Mouse (Mus musculus) embryonic facial prominence, embryonic 11.5 days (tissue): ENCODE results near the gene Tmem266. TPM values are rescaled to one million over a fixed set of nuclear protein-coding genes. Genes with fewer than 3 reads are reported as not detected.

Source experiments
- ATAC-seq: fragments of 200-750 bp; cut with Nextera tagmentation; replicated peaks from 2 replicates; pipeline ENCODE4 v1.8.0; 2017; ENCODE audit warnings: low read depth; ENCODE audit not compliant: insufficient number of reproducible peaks, low FRiP score, low TSS enrichment
- DNase-seq: peaks from one replicate; pipeline ENCODE4 v3.0.0-alpha.2; 2015; ENCODE audit warnings: low spot score
- H3K27ac ChIP-seq: fragments of 300-500 bp; sonication (generic); replicated peaks from 2 replicates; pipeline ENCODE4 v1.5.1; 2014; ENCODE audit warnings: mild to moderate bottlenecking, low read depth, low read length, control low read depth
- H3K27me3 ChIP-seq: fragments of 300-500 bp; sonication (generic); 2 replicates; pipeline ENCODE4 v1.6.1; 2014; ENCODE audit warnings: mild to moderate bottlenecking, low read length, moderate library complexity, mixed read lengths; ENCODE audit not compliant: control insufficient read depth, insufficient read depth
- H3K36me3 ChIP-seq: fragments of 300-500 bp; sonication (generic); replicated peaks from 2 replicates; pipeline ENCODE4 v1.6.1; 2014; ENCODE audit warnings: low read depth, mild to moderate bottlenecking, low read length, moderate library complexity, mixed read lengths; ENCODE audit not compliant: control insufficient read depth, insufficient read depth
- H3K4me1 ChIP-seq: fragments of 300-500 bp; sonication (generic); 2 replicates; pipeline ENCODE4 v1.6.1; 2014; ENCODE audit warnings: low read length, mixed read lengths; ENCODE audit not compliant: control insufficient read depth, insufficient read depth
- H3K4me2 ChIP-seq: fragments of 300-500 bp; sonication (generic); 2 replicates; pipeline ENCODE4 v1.6.1; 2014; ENCODE audit warnings: low read depth, mild to moderate bottlenecking, control low read depth, low read length, moderate library complexity
- H3K4me3 ChIP-seq: fragments of 300-500 bp; sonication (generic); 2 replicates; pipeline ENCODE4 v1.5.1; 2014; ENCODE audit warnings: low read depth, low read length, control low read depth
- H3K9ac ChIP-seq: fragments of 300-500 bp; sonication (generic); replicated peaks from 2 replicates; pipeline ENCODE4 v1.6.1; 2014; ENCODE audit warnings: mild to moderate bottlenecking, control low read depth, low read length
- H3K9me3 ChIP-seq: fragments of 300-500 bp; sonication (generic); replicated peaks from 2 replicates; pipeline ENCODE4 v1.6.1; 2016; ENCODE audit warnings: mild to moderate bottlenecking, low read length, inconsistent platforms, mixed read lengths; ENCODE audit not compliant: control insufficient read depth
- WGBS: fragments of 180-500 bp; shearing (Covaris S2); extraction: QIAGEN DNeasy Blood & Tissue Kit; methylation state at CpG from one replicate; pipeline ENCODE4 v1.1.7; 2014; 5-methylcytosine and 5-hydroxymethylcytosine counted together
- polyA plus RNA-seq: library from polyadenylated mRNA; unstranded; fragments of >200 nt; fragmentation: Nextera tagmentation; extraction: Ambion mirVana; gene quantifications from 2 replicates; pipeline ENCODE4 v1.2.1, GENCODE M21; 2014

The Tmem266 gene
- polyA plus RNA-seq, 1 experiment from 2014 or later: 0.17 TPM

DNA sequence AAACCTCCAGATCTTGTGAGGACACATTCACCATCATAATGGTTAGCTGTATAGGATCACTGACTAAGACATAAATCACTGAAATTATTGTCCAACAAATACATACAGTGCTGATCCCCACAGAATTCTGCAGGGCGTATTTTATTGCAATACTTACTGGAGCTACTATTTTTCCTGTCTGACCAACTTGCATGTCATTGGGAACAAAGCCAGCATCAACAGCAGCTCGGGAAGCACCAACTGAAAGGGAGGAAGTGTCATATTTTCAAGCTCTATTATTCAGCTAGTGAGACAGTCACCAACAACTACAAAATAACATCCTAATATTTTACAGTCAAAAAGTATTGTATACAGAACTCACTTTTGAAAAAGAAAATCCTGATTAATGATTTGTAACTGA lies 155.4 kb downstream of the Tmem266 start:
- no peaks in the 10 kb centered on the region for H3K4me1 ChIP-seq
- H3K27ac ChIP-seq: no peak overlapping the region
- H3K9ac ChIP-seq: no peak overlapping the region
- no peak overlapping the region for H3K4me3 ChIP-seq
- ATAC-seq: no peak
- no peak overlapping the region for H3K4me2 ChIP-seq
- 84% methylated on average over 2 of the region's 2 CpGs for WGBS
- no peaks in the 10 kb centered on the region for H3K27me3 ChIP-seq
- H3K9me3 ChIP-seq: no peaks in the 10 kb centered on the region
- DNase-seq: no peak
- H3K36me3 ChIP-seq: no peaks in the 10 kb centered on the region

Other genes with a start within 250 kb of the Tmem266 start
- gene Ube2q2, start 178.1 kb upstream of the Tmem266 start, polyA plus RNA-seq: 41.1 and 48.0 TPM in 2 replicates
- gene Fbxo22, start 118.0 kb upstream of the Tmem266 start, polyA plus RNA-seq: 81.7 and 84.4 TPM in 2 replicates
- gene Nrg4, start 69 bp upstream of the Tmem266 start, polyA plus RNA-seq: 0.81 and 1.4 TPM in 2 replicates
- gene Etfa, start 185.3 kb downstream of the Tmem266 start, polyA plus RNA-seq: 174 and 187 TPM in 2 replicates
- 23.3 and 30.6 TPM in 2 replicates for gene Isl2, start 211.8 kb downstream of the Tmem266 start, polyA plus RNA-seq